Mouse (Mus musculus): ENCODE results near the gene Rab13.

- no peak for TF ChIP-seq CTCF (IDR thresholded peaks at IDR 0.05; ENCODE audit: extremely low read depth, insufficient read depth, insufficient read length, insufficient replicate concordance)
- no peak for TF ChIP-seq POLR2A (IDR thresholded peaks at IDR 0.05; ENCODE audit: low read depth, low read length)
These were observed 625 bp downstream of the Rab13 start for GRCm38 (mm10) chr3:90213956-90214684.

Data from spleen, adult 2 months (tissue).